Mouse (Mus musculus) erythroblast, embryonic 14.5 days (primary cell): ENCODE measurements around the gene H2al2a.

Source experiments
- GATA1 ChIP-seq: IDR thresholded peaks from 2 replicates; pipeline ENCODE4 v1.6.1; 2012; ENCODE audit warnings: low read length, inconsistent platforms, mixed read lengths
- TAL1 ChIP-seq: IDR thresholded peaks from 3 replicates; pipeline ENCODE4 v1.6.1; 2012; ENCODE audit warnings: low read length, inconsistent platforms, mixed read lengths

DNA sequence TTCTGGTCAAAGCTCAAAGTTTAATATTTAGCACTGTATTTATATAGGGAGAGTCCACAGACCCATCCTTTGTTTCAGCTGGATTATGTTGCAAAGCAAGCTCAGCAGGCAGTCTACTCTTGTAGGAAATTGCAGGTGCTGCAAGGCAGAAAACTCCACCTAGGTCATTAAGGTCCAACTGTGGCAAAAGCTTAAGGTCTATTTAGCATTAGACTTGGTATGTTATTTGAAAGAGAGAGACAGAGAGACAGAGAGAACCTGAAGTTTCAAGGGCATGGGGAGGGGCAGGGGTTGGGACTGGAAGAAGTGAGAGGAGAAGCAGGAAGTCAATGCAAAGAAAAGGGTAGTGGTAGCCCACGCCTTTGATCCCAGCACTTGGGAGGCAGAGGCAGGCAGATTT is 14.0 kb downstream of the H2al2a start:
- TF ChIP-seq GATA1, result no peak
- no peak for TF ChIP-seq TAL1
